Comparison of ENCODE assay signal across 9 mouse cellular contexts in the genomic region with DNA sequence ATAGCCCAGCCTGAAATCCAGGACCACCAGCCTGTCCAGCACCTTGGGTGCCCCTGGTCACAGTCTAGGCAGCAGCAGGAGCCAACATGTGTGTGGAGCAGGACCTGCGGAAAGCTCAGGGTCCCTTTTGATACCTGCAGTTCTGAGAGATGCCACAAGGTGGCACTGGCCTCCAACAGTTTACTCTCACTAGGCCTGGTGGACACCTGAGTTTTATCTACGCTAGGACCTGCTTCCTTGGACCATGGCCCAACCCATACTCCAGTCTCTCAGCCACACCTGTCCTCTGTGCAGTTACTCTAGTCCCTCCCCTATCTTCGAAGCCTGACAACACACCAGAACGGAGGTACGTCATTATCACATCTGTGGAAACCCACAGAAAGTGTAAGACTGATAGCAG. TPM values are rescaled to one million over a fixed set of nuclear protein-coding genes. Genes with fewer than 3 reads are reported as not detected.
DNase-seq lines count a peak whose midpoint lies in the region; ATAC-seq lines count a peak whose summit lies in the region.
"Had no signal": no experiment of that assay in that cellular context is flagged by ENCODE, and none has a peak within 500 bp of the region (broad histone marks: within the 10 kb centered on the region; RNA-seq: fewer than 3 reads in every experiment).

No protein-coding gene starts in this region.

- DNase-seq in B cell, adult 2 months: peak; percentile 66 to 69
- peak; percentile 85 for DNase-seq in adrenal gland, postnatal 10 days
- DNase-seq in embryo, embryonic 11.5 days (ENCODE audit: low read depth, low spot score): peak; percentile 61
- DNase-seq in heart, adult 9 months (ENCODE audit: low spot score in 2 of 2): peak; percentile 46 to 59
- DNase-seq in kidney, postnatal 14 days: peak; percentile 83
- peak; percentile 89 for DNase-seq in testis, postnatal 10 days (ENCODE audit: low spot score)

- 41% methylated on average over 5 of the region's 5 CpGs for WGBS in liver, embryonic 12.5 days (ENCODE audit: insufficient replicate concordance)
- WGBS in neural tube, embryonic 13.5 days: 50% methylated on average over 5 of the region's 5 CpGs

- H3K4me2 ChIP-seq in liver, embryonic 12.5 days: no peak overlapping the region
- no peak overlapping the region for H3K4me2 ChIP-seq in neural tube, embryonic 13.5 days
- H3K4me2 ChIP-seq: embryonic facial prominence, embryonic 13.5 days had no signal

- no peaks in the 10 kb centered on the region for H3K4me1 ChIP-seq in liver, embryonic 12.5 days
- no peaks in the 10 kb centered on the region for H3K4me1 ChIP-seq in neural tube, embryonic 13.5 days (replicated peaks)
- H3K4me1 ChIP-seq: embryonic facial prominence, embryonic 13.5 days had no signal

- no peak overlapping the region for H3K4me3 ChIP-seq in liver, embryonic 12.5 days
- H3K4me3 ChIP-seq in neural tube, embryonic 13.5 days: no peak overlapping the region
- H3K4me3 ChIP-seq: embryonic facial prominence, embryonic 13.5 days had no signal

- no peaks in the 10 kb centered on the region for H3K9me3 ChIP-seq in liver, embryonic 12.5 days (replicated peaks)
- no peaks in the 10 kb centered on the region for H3K9me3 ChIP-seq in neural tube, embryonic 13.5 days
- H3K9me3 ChIP-seq: embryonic facial prominence, embryonic 13.5 days had no signal

- H3K27ac ChIP-seq in liver, embryonic 12.5 days: no peak overlapping the region
- no peak overlapping the region for H3K27ac ChIP-seq in neural tube, embryonic 13.5 days (replicated peaks)
- H3K27ac ChIP-seq: embryonic facial prominence, embryonic 13.5 days had no signal

- H3K9ac ChIP-seq in liver, embryonic 12.5 days: no peak overlapping the region
- H3K9ac ChIP-seq in neural tube, embryonic 13.5 days: no peak overlapping the region
- H3K9ac ChIP-seq: embryonic facial prominence, embryonic 13.5 days had no signal

- peaks cover 16% of the 10 kb centered on the region for H3K27me3 ChIP-seq in liver, embryonic 12.5 days (replicated peaks)
- H3K27me3 ChIP-seq in neural tube, embryonic 13.5 days: no peaks in the 10 kb centered on the region
- H3K27me3 ChIP-seq: embryonic facial prominence, embryonic 13.5 days had no signal

- no peaks in the 10 kb centered on the region for H3K36me3 ChIP-seq in liver, embryonic 12.5 days
- H3K36me3 ChIP-seq in neural tube, embryonic 13.5 days: no peaks in the 10 kb centered on the region
- H3K36me3 ChIP-seq: embryonic facial prominence, embryonic 13.5 days had no signal

- ATAC-seq in liver, embryonic 12.5 days: 0 out of 2 replicates have a peak, but pooled peaks have one; percentile 37
- peak; percentile 77 for ATAC-seq in neural tube, embryonic 13.5 days (ENCODE audit: low read depth)

RNA-seq across cellular contexts. Expression of gene Sohlh1, which starts 10.8 kb away (rescaled TPM):
- not detected for total RNA-seq in adrenal gland, postnatal 10 days (2021)
- polyA plus RNA-seq in liver, embryonic 12.5 days (2016; fragmentation: Nextera tagmentation; extraction: Ambion mirVana): not detected in 2 replicates
- polyA plus RNA-seq in neural tube, embryonic 13.5 days (2015; fragmentation: Nextera tagmentation; extraction: Ambion mirVana): not detected in 2 replicates
- polyA plus RNA-seq: embryonic facial prominence, embryonic 13.5 days had no signal

RNA-seq across cellular contexts. Expression of gene Lcn9, which starts 13.3 kb away (rescaled TPM):
- not detected for total RNA-seq in adrenal gland, postnatal 10 days (2021)
- polyA plus RNA-seq in liver, embryonic 12.5 days (2016; fragmentation: Nextera tagmentation; extraction: Ambion mirVana): not detected in 2 replicates
- not detected in 2 replicates for polyA plus RNA-seq in neural tube, embryonic 13.5 days (2015; fragmentation: Nextera tagmentation; extraction: Ambion mirVana)
- polyA plus RNA-seq: embryonic facial prominence, embryonic 13.5 days had no signal

RNA-seq across cellular contexts. Expression of gene Glt6d1, which starts 20.6 kb away (rescaled TPM):
- total RNA-seq in adrenal gland, postnatal 10 days (2021): not detected
- not detected in 2 replicates for polyA plus RNA-seq in liver, embryonic 12.5 days (2016; fragmentation: Nextera tagmentation; extraction: Ambion mirVana)
- not detected in 2 replicates for polyA plus RNA-seq in neural tube, embryonic 13.5 days (2015; fragmentation: Nextera tagmentation; extraction: Ambion mirVana)
- polyA plus RNA-seq: embryonic facial prominence, embryonic 13.5 days had no signal

RNA-seq across cellular contexts. Expression of gene Kcnt1, which starts 27.2 kb away (rescaled TPM):
- 1 to 10 TPM; 4.0 to 7.2 TPM for total RNA-seq in adrenal gland, postnatal 10 days (2021)
- 0.02 TPM in 1 of 2 replicates, not detected in the other for polyA plus RNA-seq in liver, embryonic 12.5 days (2016; fragmentation: Nextera tagmentation; extraction: Ambion mirVana)
- 10.7 and 11.3 TPM in 2 replicates for polyA plus RNA-seq in neural tube, embryonic 13.5 days (2015; fragmentation: Nextera tagmentation; extraction: Ambion mirVana)

RNA-seq across cellular contexts. Expression of gene Gm13539, which starts 54.2 kb away (rescaled TPM):
- total RNA-seq in adrenal gland, postnatal 10 days (2021): not detected
- not detected in 2 replicates for polyA plus RNA-seq in liver, embryonic 12.5 days (2016; fragmentation: Nextera tagmentation; extraction: Ambion mirVana)
- not detected in 2 replicates for polyA plus RNA-seq in neural tube, embryonic 13.5 days (2015; fragmentation: Nextera tagmentation; extraction: Ambion mirVana)
- polyA plus RNA-seq: embryonic facial prominence, embryonic 13.5 days had no signal
